Mouse (Mus musculus) midbrain, embryonic 15.5 days (tissue): ENCODE results near the gene Cmtm1. TPM values are rescaled to one million over a fixed set of nuclear protein-coding genes. Genes with fewer than 3 reads are reported as not detected.
A peak's percentile ranks its signal among the peaks of the same experiment; 100 is the strongest.

Experiments used
- ATAC-seq: fragments of 200-750 bp; cut with Nextera tagmentation; replicated peaks from 2 replicates; pipeline ENCODE4 v1.8.0; 2017; ENCODE audit warnings: moderate TSS enrichment
- H3K27ac ChIP-seq: fragments of 300-500 bp; sonication (generic); 2 replicates; pipeline ENCODE4 v1.5.1; 2015; ENCODE audit warnings: mild to moderate bottlenecking, inconsistent platforms
- H3K27me3 ChIP-seq: fragments of 300-500 bp; sonication (generic); replicated peaks from 2 replicates; pipeline ENCODE4 v1.6.1; 2015; ENCODE audit warnings: inconsistent platforms
- H3K36me3 ChIP-seq: fragments of 300-500 bp; sonication (generic); replicated peaks from 2 replicates; pipeline ENCODE4 v1.6.1; 2015; ENCODE audit warnings: inconsistent platforms
- H3K4me1 ChIP-seq: fragments of 300-500 bp; sonication (generic); 2 replicates; pipeline ENCODE4 v1.6.1; 2015; ENCODE audit warnings: inconsistent platforms
- H3K4me2 ChIP-seq: fragments of 300-500 bp; sonication (generic); 2 replicates; pipeline ENCODE4 v1.6.1; 2015; ENCODE audit warnings: inconsistent platforms, mild to moderate bottlenecking, moderate library complexity
- H3K4me3 ChIP-seq: fragments of 300-500 bp; sonication (generic); 2 replicates; pipeline ENCODE4 v1.5.1; 2015; ENCODE audit warnings: mild to moderate bottlenecking, inconsistent platforms
- H3K9ac ChIP-seq: fragments of 300-500 bp; sonication (generic); 2 replicates; pipeline ENCODE4 v1.6.1; 2015; ENCODE audit warnings: mild to moderate bottlenecking, inconsistent platforms
- H3K9me3 ChIP-seq: fragments of 300-500 bp; sonication (generic); 2 replicates; pipeline ENCODE4 v1.6.1; 2016; ENCODE audit warnings: inconsistent platforms
- WGBS: fragments of 180-500 bp; shearing (Covaris S2); methylation state at CpG from one replicate; pipeline ENCODE4 v1.1.7; 2015; ENCODE audit warnings: mixed read lengths; 5-methylcytosine and 5-hydroxymethylcytosine counted together
- polyA plus RNA-seq: library from polyadenylated mRNA; unstranded; fragments of >200 nt; fragmentation: Nextera tagmentation; extraction: Ambion mirVana; gene quantifications from 2 replicates; pipeline ENCODE4 v1.2.1, GENCODE M21; 2015

Cmtm1 gene
- polyA plus RNA-seq, 1 experiment from 2014 or later = not detected

DNA sequence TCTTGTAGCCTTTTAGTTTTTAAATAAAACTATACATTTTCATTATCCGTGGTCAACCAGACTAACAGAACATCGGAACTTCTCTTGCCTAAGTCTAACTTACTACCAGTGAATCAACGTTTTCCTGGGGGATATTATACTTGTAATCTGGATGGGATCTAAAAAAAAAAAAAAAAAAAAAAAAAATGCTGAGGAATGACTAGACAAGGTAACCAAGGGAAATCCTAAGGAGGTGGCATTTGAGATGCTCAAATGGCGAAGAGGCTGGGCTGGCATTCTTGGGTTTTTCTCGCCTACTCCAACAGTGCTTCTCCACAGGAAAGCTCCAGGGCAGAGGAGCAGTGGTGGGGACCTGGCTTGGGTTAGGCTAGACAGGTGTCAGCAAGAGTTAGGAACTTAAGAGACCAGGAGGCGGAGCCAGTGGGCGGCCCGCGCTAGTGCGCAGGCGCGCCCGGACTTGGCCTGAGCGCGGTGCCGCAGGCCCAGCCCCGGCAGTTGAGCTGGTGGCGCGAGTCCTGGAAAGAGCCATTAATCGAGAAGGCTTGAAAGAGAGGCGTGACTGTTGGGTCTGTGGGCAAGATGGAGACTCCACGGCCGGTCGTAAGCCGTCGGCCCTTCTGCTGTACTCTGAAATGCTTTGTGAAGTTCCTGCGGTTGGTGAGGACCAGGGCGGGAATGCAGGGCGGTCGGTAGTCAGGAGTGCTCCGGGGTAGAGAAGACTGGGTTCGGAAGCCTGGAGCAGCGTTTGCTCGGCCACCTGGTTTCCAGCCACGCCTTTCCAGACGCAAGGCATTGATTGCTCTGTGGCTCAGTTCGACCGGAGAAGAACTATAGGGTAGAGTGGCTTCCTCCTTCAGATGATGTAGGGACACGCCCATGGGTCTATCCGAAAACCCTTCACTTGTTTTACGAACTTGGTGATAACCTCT is 59.2 kb downstream of the Cmtm1 start, which contains the start of gene Cklf:
Cklf (plus strand) TSS at position 423 of the 929 bp plus-strand sequence.
- 0 out of 2 replicates have a peak, but pooled peaks cover 2% of the 10 kb centered on the region for H3K36me3 ChIP-seq
- H3K9ac ChIP-seq = peak within 1 kb of the TSS; percentile 57
- peak within 1 kb of the TSS; percentile 72 for H3K4me3 ChIP-seq
- peak; percentile 86 for ATAC-seq
- no peaks in the 10 kb centered on the region for H3K27me3 ChIP-seq
- no peaks in the 10 kb centered on the region for H3K9me3 ChIP-seq
- peak within 1 kb of the TSS; percentile 57 for H3K27ac ChIP-seq
- peaks cover 24% of the 10 kb centered on the region for H3K4me1 ChIP-seq
- whole genome bisulfite sequencing = 4% methylated on average over 41 of the region's 41 CpGs
- H3K4me2 ChIP-seq = peak within 1 kb of the TSS; percentile 81

DNA sequence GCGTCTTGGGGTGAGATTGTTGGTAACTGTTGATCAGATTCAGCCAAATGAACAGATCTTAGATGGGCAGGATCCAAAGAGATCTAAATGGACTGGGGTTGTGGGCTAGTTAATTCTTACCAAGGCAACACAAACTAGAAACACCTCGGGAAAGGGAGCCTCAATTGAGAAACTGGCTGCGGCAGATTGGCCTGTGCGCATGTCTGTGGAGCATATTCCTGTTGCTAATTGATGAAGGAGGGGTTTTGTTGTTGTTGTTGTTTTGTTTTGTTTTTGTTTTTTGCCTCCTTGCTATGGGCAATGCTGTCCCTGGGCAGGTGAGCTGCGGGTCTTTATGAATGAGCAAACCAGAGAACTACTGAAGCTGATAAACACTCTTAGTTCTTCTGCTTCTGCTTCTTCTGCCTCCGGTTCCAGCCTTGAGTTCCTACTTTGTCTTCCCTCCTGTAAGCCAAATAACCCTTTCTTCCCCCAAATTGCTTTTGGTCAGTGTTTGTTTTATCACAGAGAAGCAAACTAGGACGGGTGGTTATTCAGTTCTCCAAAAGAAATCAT is 60.4 kb downstream of the Cmtm1 start:
- no peaks in the 10 kb centered on the region for H3K9me3 ChIP-seq
- H3K4me1 ChIP-seq = peaks cover 24% of the 10 kb centered on the region
- no peaks in the 10 kb centered on the region for H3K27me3 ChIP-seq
- no peak overlapping the region for H3K4me2 ChIP-seq
- H3K27ac ChIP-seq = no peak overlapping the region
- ATAC-seq = no peak
- no peak overlapping the region for H3K9ac ChIP-seq
- H3K4me3 ChIP-seq = no peak overlapping the region
- H3K36me3 ChIP-seq = 0 out of 2 replicates have a peak, but pooled peaks cover 5% of the 10 kb centered on the region
- 85% methylated on average over 7 of the region's 7 CpGs for WGBS

DNA sequence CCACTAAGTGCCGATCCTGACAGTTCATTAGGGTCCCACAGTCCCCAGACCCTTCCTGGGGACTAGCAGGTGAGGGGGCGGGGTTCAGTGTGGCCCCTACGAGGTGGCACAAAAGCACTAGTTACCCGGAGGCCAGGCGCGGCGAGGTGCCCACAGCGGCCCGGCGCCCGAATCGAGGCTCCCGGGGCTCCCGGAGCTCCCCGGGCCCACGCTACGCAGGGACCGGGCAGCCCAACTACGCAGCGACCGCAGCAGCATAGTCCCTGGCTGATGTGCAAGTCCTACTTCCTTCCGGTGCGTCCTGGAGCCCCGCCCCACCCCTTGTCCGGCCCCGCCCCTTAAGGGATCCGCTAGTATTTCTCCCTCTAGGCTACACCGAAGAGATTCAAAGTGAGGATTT is 61.7 kb downstream of the Cmtm1 start, which contains the start of gene Tk2:
Tk2 (minus strand) TSS at position 283 of the 400 bp plus-strand sequence.
- 1% methylated on average over 28 of the region's 28 CpGs for WGBS
- Histone ChIP-seq H3K4me1 (peaks cover 24% of the 10 kb centered on the region), H3K27ac (0 out of 2 replicates have a peak within 1 kb of the TSS, but pooled peaks have one; percentile 62), H3K36me3 (peaks cover 5% of the 10 kb centered on the region; the same call in 1 of the 2 replicates), H3K27me3 (no peaks in the 10 kb centered on the region), H3K4me3 (peak within 1 kb of the TSS; percentile 73), H3K4me2 (peak within 1 kb of the TSS; percentile 74), H3K9ac (peak within 1 kb of the TSS; percentile 82), H3K9me3 (no peaks in the 10 kb centered on the region)
- peak; percentile 93 for ATAC-seq

DNA sequence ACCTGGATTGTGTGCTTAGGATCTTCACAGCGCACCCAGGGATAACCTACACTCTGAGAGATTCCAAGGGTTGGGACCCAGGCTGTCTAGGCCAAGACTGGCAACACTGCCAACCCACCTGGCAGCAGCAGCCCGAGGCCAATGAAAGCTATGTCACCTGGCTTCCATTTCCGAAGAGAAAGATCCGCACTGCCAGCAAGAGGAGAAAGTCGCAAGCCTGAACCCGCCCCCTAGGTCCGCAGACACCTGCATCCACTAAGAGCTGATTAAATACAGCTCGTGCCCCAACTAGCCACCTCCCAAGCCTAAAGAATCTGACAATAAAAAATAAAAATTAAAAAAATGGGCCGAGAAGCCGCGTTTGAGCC is 62.1 kb downstream of the Cmtm1 start:
- H3K4me2 ChIP-seq = peak overlapping the region; percentile 74
- H3K36me3 ChIP-seq = peaks cover 5% of the 10 kb centered on the region
- 0 out of 2 replicates have a peak overlapping the region, but pooled peaks have one; percentile 62 for H3K27ac ChIP-seq
- no peaks in the 10 kb centered on the region for H3K27me3 ChIP-seq
- H3K9ac ChIP-seq = peak overlapping the region; percentile 82
- peak; percentile 34 for ATAC-seq
- peaks cover 24% of the 10 kb centered on the region for H3K4me1 ChIP-seq
- 5% methylated on average over 11 of the region's 11 CpGs for WGBS
- no peaks in the 10 kb centered on the region for H3K9me3 ChIP-seq
- peak overlapping the region; percentile 73 for H3K4me3 ChIP-seq

GRCm38 (mm10) chr8:104247054-104247907 is 62.7 kb downstream of the Cmtm1 start:
- H3K9me3 ChIP-seq = no peaks in the 10 kb centered on the region
- H3K4me2 ChIP-seq = peak overlapping the region; percentile 74
- H3K9ac ChIP-seq = peak overlapping the region; percentile 82
- H3K36me3 ChIP-seq = peaks cover 5% of the 10 kb centered on the region
- 73% methylated on average over 22 of the region's 22 CpGs for WGBS
- no peak for ATAC-seq
- no peaks in the 10 kb centered on the region for H3K27me3 ChIP-seq
- peak overlapping the region; percentile 73 for H3K4me3 ChIP-seq
- H3K27ac ChIP-seq = no peak overlapping the region
- H3K4me1 ChIP-seq = peaks cover 24% of the 10 kb centered on the region

DNA sequence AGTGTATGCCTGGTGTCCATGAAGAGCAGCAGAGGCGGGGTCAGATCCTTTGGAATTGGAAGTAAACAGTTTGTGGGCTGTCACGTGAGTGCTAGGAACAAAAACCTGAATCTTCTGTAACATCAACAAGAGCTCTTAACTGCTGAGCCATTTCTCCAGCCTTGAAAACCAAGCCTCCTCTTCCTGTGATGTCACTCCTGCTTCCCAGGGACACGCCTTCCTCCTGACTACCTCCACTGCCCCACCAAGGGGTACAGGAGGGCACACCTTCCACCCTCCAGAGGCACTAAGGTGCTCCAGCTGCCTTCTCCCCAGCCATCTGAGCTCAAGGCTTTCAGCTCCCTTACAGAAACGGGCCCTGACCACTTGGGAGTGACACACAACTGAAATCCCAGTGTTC is 63.3 kb downstream of the Cmtm1 start:
- 93% methylated on average over 4 of the region's 4 CpGs for WGBS
- no peaks in the 10 kb centered on the region for H3K27me3 ChIP-seq
- H3K4me1 ChIP-seq = peaks cover 21% of the 10 kb centered on the region
- H3K27ac ChIP-seq = no peak overlapping the region
- no peak for ATAC-seq
- no peak overlapping the region for H3K9ac ChIP-seq
- H3K36me3 ChIP-seq = peaks cover 8% of the 10 kb centered on the region
- H3K4me2 ChIP-seq = peak overlapping the region; percentile 74; the same call in 1 of the 2 replicates
- H3K4me3 ChIP-seq = no peak overlapping the region
- H3K9me3 ChIP-seq = no peaks in the 10 kb centered on the region

Other genes starting within 250 kb of the Cmtm1 start
- 15.3 and 16.1 TPM in 2 replicates for gene Cdh5, start 208.5 kb downstream of the Cmtm1 start, polyA plus RNA-seq
- gene Bean1, start 139.7 kb downstream of the Cmtm1 start, polyA plus RNA-seq = 6.4 and 6.6 TPM in 2 replicates
- 53.9 and 54.0 TPM in 2 replicates for gene Tk2, start 61.6 kb downstream of the Cmtm1 start, polyA plus RNA-seq
- gene Cklf, start 59.3 kb downstream of the Cmtm1 start, polyA plus RNA-seq = 29.2 and 32.3 TPM in 2 replicates
- not detected in 2 replicates for gene Cmtm2a, start 17.0 kb downstream of the Cmtm1 start, polyA plus RNA-seq
- not detected in 2 replicates for gene Gm45711, start 64 bp downstream of the Cmtm1 start, polyA plus RNA-seq
- not detected in 2 replicates for gene Gm11020, start 11.4 kb upstream of the Cmtm1 start, polyA plus RNA-seq
- gene Cmtm2b, start 12.1 kb upstream of the Cmtm1 start, polyA plus RNA-seq = not detected in 2 replicates
- gene Cmtm3, start 29.3 kb upstream of the Cmtm1 start, polyA plus RNA-seq = 33.2 and 37.2 TPM in 2 replicates
- gene Cmtm4, start 85.7 kb upstream of the Cmtm1 start, polyA plus RNA-seq = 2.4 and 2.6 TPM in 2 replicates
- gene Dync1li2, start 132.9 kb upstream of the Cmtm1 start, polyA plus RNA-seq = 112 and 123 TPM in 2 replicates
- gene Terb1, start 199.8 kb upstream of the Cmtm1 start, polyA plus RNA-seq = 0.67 and 0.74 TPM in 2 replicates
- 99.2 and 101 TPM in 2 replicates for gene Nae1, start 224.5 kb upstream of the Cmtm1 start, polyA plus RNA-seq
- gene Car7, start 224.5 kb upstream of the Cmtm1 start, polyA plus RNA-seq = 3.2 and 4.2 TPM in 2 replicates